Mouse (Mus musculus) cerebellum, adult 8-10 months (tissue): Measurements from ENCODE around the gene Cyfip1.
A peak's percentile ranks its signal among the peaks of the same experiment; 100 is the strongest.

ENCODE experiments used
- DNase-seq: peaks from one replicate; pipeline ENCODE4 v3.0.0; 2022

Gene Cyfip1

GRCm38 (mm10) chr7:55957916-55958315 is 116.4 kb downstream of the Cyfip1 start:
- no peak for DNase-seq

DNA sequence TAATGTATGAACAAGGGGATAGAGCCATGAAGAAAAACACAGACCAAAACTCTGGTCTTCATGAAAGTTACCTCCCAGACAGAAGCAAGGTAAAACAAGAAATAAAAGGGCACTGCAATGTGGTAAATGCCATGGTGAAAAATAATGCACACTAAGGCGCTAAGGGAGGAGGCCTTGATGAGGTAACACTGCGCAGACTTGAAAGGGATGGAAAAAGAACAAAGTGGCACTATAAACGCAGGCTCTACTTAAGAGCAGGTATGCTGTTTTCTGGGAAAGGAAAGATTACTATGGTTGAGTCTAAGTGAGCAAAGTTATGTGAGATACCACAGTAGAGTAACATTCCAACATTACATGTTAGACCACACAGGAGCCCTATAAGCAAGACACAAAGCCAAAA is 118.3 kb downstream of the Cyfip1 start:
- no peak for DNase-seq

- DNase-seq = no peak
Measured at GRCm38 (mm10) chr7:55960506-55960905, 119.0 kb downstream of the Cyfip1 start.

- DNase-seq = peak; percentile 93
Measured at GRCm38 (mm10) chr7:55962004-55962908, 120.7 kb downstream of the Cyfip1 start, which contains the start of gene Nipa2. Gene Nipa2 (minus strand): TSS chr7:55962476.

DNA sequence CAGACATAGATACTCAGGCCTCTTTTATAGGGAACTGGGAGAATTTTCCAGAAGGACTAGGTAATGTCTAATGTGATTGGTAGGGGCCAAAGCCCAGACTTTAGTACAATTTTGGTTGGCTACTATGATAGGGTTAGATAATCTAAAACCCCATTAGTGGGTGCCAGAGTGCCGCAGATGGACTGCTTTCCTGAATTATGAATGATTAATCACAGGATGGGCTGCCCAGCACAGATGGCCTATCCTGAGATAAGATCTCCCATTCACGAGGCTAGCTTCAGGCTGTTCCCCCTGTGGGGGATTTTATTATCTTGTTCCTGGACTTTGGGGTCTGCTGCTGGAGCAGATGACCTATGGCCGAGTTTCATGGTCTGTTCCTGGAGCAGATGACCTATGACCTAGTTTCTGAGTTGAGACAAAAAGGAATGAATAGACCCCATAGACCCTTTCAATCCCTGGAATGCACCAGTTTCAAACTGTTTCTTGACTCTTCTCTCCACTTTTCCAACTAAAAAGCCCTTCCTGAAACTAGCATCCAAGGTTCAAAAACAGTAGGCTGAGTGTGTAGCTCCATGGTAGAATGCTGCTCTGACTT is 125.4 kb downstream of the Cyfip1 start:
- DNase-seq = no peak

DNA sequence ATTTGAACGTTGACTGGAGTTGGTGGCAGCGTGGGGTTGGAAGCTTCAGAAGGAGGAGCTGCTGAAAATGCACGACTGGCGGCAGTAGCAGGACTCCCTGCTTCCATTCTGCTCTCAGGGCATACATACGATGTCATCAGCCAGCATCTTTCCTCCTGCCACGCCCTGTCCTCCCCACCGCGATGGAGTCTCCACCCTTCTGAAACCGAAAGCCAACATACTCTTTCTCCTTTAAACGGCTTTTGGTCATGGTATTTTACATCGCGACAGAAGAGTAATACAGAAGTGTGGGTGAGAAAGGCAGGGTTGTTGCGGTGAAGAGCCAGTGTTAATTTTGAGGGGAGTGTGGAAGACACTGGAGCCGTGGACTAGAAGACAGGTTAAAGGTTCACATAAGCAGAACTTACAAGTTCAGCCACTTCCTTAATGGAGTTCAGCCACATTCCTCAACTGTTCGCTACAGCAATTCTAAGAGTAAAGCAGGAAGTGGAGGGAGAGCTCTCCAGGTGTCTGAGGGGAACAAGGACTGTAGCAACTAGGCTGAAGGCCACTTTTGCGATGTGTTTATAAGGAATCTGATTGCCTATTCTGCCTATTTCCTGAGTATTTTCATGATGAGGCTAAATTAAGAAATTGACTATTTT is 126.8 kb downstream of the Cyfip1 start:
- DNase-seq = peak; percentile 7

- no peak for DNase-seq
Measured at GRCm38 (mm10) chr7:55969415-55969814, 127.9 kb downstream of the Cyfip1 start.

GRCm38 (mm10) chr7:55974429-55974828 is 132.9 kb downstream of the Cyfip1 start:
- DNase-seq = no peak

DNA sequence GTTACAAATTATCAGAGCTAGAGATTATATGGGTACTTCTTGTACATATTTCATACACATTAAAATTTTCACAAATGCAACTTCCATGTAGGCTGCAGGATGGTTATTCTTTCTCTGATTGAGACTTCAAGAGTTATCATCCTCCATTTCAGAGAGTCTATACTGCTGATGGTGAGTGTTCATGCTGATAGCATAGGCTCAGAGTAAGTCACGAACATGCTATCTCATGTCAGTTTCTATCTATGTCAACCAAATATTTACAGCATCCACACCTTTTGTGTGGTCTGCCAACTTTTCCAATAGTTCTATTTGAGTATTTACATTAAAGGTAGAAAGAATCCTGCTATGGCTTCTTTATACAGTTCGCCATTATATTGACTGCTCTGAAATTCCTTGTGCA is 140.0 kb downstream of the Cyfip1 start:
- DNase-seq = no peak
